Mouse (Mus musculus): ENCODE data around the gene Il21r. TPM values are rescaled to one million over a fixed set of nuclear protein-coding genes. Genes with fewer than 3 reads are reported as not detected.

The Il21r gene
- polyA plus RNA-seq, 1 experiment, result 0.39 TPM

DNA sequence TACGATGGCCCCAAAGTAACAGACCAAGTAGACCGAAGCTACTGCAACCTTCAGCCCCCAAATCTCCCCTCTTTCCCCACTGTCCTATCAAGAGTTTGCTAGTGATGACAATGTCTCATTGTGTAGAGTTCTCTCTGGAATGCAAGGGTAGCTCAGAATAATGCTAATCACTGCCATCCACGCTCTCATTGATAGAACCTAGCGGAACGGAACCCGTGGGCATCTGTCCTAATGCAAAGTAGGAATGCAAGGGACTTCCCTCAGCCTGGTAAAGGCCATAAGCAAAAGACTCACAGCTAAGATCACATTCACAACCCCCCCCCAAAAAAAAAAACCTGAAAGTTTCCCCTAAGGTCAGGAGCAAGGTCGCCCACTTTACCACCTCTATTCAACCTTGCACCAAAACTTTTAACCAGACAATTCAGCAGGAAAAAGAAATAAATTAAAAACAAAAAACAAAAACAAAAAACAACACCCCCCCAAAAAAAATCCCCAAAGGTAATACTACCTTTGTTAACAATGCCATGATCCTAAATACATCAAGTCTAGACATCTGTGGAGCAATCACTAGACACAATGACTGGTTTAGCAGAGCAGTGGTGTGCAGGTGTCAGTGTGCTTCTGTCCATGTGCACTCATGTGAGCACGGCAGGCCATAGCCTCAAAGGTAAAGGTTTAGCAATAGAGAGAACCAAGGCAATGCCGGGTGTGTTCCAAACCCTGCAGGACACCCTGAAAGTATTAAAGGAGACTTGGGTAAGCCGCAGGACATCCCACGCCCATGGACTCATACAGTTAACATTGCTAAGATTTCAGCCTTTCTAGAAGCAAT lies 5.5 kb upstream of the Il21r start:
- WGBS, result 75% methylated on average over 11 of the region's 11 CpGs
- H3K27me3 ChIP-seq (ENCODE audit: control insufficient read depth, insufficient read depth, low read length), result no peaks in the 10 kb centered on the region; the same call in 1 of the 2 replicates
- H3K27ac ChIP-seq (ENCODE audit: insufficient read depth, low read length), result no peak overlapping the region
- no peak for DNase-seq
- H3K4me3 ChIP-seq (replicated peaks; ENCODE audit: insufficient read depth, low read depth, low read length), result no peak overlapping the region
- TF ChIP-seq CTCF (IDR thresholded peaks at IDR 0.05; ENCODE audit: borderline replicate concordance, insufficient read depth, low read depth, low read length), result no peak
- TF ChIP-seq POLR2A (IDR thresholded peaks at IDR 0.05; ENCODE audit: borderline replicate concordance, insufficient read depth, low read length), result no peak
- H3K4me1 ChIP-seq (ENCODE audit: control insufficient read depth, insufficient read depth, low read length), result no peaks in the 10 kb centered on the region

DNA sequence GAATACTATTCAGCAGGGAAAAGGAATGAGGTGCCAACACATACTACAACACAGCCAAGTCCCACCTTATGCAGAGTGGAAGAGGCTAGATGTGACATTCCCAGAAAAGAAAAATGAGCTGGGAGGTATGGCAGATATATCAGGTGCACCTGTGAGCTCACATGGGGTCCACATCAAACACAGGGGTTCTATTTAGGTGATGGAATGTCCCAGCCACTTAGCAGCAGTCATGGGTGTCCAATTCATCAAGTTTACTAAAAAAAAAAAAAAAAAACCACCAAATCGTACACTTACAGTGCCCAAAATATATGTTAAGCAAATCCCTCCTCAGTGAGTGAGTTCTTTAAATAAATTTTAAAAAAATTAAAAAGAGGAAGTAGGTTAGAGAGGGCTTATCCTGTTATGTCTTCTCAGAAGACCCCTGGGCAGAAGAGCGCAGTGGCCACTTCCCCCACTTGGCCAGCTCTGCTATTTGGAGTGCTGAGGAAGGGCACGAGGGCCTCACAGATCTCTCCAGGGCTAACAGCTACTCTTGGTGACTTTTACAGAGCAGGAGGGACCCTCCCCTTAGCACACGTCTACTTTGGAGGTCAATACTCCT lies 3.8 kb upstream of the Il21r start:
- no peaks in the 10 kb centered on the region; the same call in 1 of the 2 replicates for H3K27me3 ChIP-seq (ENCODE audit: control insufficient read depth, insufficient read depth, low read length)
- no peak for DNase-seq
- WGBS, result 61% methylated on average over 4 of the region's 4 CpGs
- TF ChIP-seq POLR2A (IDR thresholded peaks at IDR 0.05; ENCODE audit: borderline replicate concordance, insufficient read depth, low read length), result no peak
- no peak for TF ChIP-seq CTCF (IDR thresholded peaks at IDR 0.05; ENCODE audit: borderline replicate concordance, insufficient read depth, low read depth, low read length)
- no peak overlapping the region for H3K27ac ChIP-seq (ENCODE audit: insufficient read depth, low read length)
- no peaks in the 10 kb centered on the region for H3K4me1 ChIP-seq (ENCODE audit: control insufficient read depth, insufficient read depth, low read length)
- H3K4me3 ChIP-seq (replicated peaks; ENCODE audit: insufficient read depth, low read depth, low read length), result no peak overlapping the region

DNA sequence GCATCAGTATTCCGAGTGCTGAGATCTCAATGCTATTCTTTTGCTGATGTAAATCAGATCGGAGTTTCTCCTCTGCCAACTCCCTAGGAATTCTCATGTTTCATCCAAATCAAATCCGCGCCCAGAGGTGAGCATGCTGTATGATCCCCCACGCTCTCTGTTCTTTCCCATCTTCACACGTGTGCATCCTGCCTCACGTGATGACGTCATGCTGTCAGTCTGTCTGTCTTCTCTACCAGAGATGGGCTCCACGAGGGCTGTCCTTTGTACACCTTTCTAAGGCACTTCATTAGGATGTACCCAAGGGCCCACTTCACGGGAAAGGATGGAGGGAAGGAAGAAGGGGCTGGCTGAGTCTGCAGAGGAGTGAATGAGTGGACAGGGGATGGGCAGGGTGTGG lies 3.1 kb upstream of the Il21r start:
- Histone ChIP-seq H3K4me3 (replicated peaks; ENCODE audit: insufficient read depth, low read depth, low read length) (no peak overlapping the region), H3K4me1 (ENCODE audit: control insufficient read depth, insufficient read depth, low read length) (no peaks in the 10 kb centered on the region), H3K27me3 (ENCODE audit: control insufficient read depth, insufficient read depth, low read length) (no peaks in the 10 kb centered on the region; the same call in 1 of the 2 replicates), H3K27ac (ENCODE audit: insufficient read depth, low read length) (no peak overlapping the region)
- DNase-seq, result no peak
- 66% methylated on average over 10 of the region's 10 CpGs for WGBS
- TF ChIP-seq CTCF (IDR thresholded peaks at IDR 0.05; ENCODE audit: borderline replicate concordance, insufficient read depth, low read depth, low read length) (no peak), POLR2A (IDR thresholded peaks at IDR 0.05; ENCODE audit: borderline replicate concordance, insufficient read depth, low read length) (no peak)

DNA sequence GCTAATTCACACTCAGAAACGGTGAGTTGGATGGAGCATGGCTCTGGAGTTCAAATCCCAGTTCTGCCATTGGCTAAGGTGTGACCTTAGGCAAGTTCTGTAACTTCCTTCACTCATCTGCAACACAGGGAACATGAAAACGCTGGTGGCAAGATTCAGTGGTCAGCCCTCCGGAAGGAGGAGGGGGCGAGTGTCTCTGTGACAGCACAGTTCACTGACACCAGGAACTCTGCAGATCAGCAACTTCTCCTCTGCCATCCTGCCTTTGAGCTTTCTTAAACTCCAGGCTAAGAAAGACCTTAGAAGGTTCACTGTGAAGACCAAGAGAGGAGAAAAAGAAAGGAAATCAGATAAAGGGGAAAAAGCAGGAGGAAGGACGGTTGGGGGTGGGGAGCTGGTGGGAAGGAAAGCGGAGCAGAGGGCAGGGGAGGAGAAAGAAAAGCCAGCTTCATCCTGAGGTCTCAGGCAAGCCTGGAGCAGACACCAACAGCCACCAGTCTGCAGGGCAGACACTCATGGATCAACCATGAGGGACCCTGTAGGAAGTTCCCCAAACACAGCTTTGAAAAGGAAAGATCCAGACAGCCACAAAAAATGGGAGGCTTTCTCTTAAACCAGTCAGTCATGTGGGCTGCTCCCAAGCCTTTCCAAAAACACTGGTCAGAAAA lies 2.5 kb upstream of the Il21r start:
- no peaks in the 10 kb centered on the region; the same call in 1 of the 2 replicates for H3K27me3 ChIP-seq (ENCODE audit: control insufficient read depth, insufficient read depth, low read length)
- H3K4me3 ChIP-seq (replicated peaks; ENCODE audit: insufficient read depth, low read depth, low read length), result no peak overlapping the region
- H3K4me1 ChIP-seq (ENCODE audit: control insufficient read depth, insufficient read depth, low read length), result no peaks in the 10 kb centered on the region
- no peak for TF ChIP-seq POLR2A (IDR thresholded peaks at IDR 0.05; ENCODE audit: borderline replicate concordance, insufficient read depth, low read length)
- no peak for TF ChIP-seq CTCF (IDR thresholded peaks at IDR 0.05; ENCODE audit: borderline replicate concordance, insufficient read depth, low read depth, low read length)
- WGBS, result 43% methylated on average over 6 of the region's 6 CpGs
- no peak for DNase-seq
- H3K27ac ChIP-seq (ENCODE audit: insufficient read depth, low read length), result no peak overlapping the region

DNA sequence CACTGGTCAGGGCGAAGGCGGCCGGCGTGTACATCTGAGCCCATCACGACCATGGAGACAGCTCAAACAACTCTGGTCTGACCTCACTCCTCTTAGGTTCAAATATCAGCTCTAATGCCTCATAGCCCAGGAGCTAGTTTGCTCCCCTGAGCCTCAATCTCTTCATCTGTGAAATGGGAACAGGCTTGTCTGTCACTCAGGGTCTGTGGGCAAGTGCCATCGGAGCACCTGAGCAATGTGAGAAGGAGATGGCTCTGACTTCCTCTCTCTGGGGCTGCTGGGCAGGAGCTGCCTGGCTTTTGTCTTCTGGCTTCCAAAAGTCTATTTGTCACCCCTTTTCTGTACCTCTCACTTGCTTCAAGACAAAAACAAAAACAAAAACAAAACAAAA lies 2.0 kb upstream of the Il21r start:
- Histone ChIP-seq H3K4me1 (ENCODE audit: control insufficient read depth, insufficient read depth, low read length) (no peaks in the 10 kb centered on the region), H3K4me3 (replicated peaks; ENCODE audit: insufficient read depth, low read depth, low read length) (no peak overlapping the region), H3K27me3 (ENCODE audit: control insufficient read depth, insufficient read depth, low read length) (no peaks in the 10 kb centered on the region; the same call in 1 of the 2 replicates), H3K27ac (ENCODE audit: insufficient read depth, low read length) (no peak overlapping the region)
- no peak for DNase-seq
- TF ChIP-seq POLR2A (IDR thresholded peaks at IDR 0.05; ENCODE audit: borderline replicate concordance, insufficient read depth, low read length) (no peak), CTCF (IDR thresholded peaks at IDR 0.05; ENCODE audit: borderline replicate concordance, insufficient read depth, low read depth, low read length) (no peak)
- WGBS, result 87% methylated on average over 6 of the region's 6 CpGs

DNA sequence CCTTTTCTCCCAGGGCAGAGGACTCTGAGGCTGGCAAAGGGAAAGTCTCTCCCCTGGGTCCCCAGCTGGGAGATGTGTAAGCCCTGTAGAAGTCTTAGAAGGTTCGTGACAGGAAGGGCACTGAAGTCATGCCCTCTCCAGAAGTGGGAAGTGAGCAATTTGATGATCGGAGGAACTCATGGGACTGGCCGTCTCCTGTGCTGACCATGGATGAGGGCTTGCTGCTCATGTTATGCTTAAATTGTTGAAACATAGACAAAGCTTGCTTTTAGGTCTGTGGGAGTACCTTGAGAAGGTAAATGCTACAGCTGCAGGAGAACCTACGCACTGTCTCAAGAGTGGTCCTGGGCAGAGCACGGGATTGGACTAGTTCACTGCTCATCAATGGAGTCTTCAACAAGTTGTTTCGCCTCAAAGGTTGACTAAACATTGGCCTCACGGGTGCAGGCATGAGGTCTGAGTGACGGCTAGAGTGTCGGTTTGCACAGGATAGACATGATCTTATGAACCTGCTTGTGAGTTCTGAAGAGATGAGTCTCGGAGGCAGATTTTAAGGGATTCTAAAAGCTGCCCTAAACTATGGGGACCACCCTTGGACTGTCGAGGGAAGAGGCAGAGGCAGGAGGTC lies 1.3 kb upstream of the Il21r start:
- Histone ChIP-seq H3K4me3 (replicated peaks; ENCODE audit: insufficient read depth, low read depth, low read length) (no peak overlapping the region), H3K4me1 (ENCODE audit: control insufficient read depth, insufficient read depth, low read length) (no peaks in the 10 kb centered on the region), H3K27ac (ENCODE audit: insufficient read depth, low read length) (no peak overlapping the region), H3K27me3 (ENCODE audit: control insufficient read depth, insufficient read depth, low read length) (no peaks in the 10 kb centered on the region; the same call in 1 of the 2 replicates)
- no peak for DNase-seq
- TF ChIP-seq CTCF (IDR thresholded peaks at IDR 0.05; ENCODE audit: borderline replicate concordance, insufficient read depth, low read depth, low read length), result no peak
- no peak for TF ChIP-seq POLR2A (IDR thresholded peaks at IDR 0.05; ENCODE audit: borderline replicate concordance, insufficient read depth, low read length)
- 73% methylated on average over 11 of the region's 11 CpGs for WGBS
